Mouse (Mus musculus): Measurements from ENCODE around the gene Cdkal1.

- TF ChIP-seq CTCF (IDR thresholded peaks at IDR 0.05; ENCODE audit: borderline replicate concordance, control insufficient read depth, extremely low read depth, insufficient read depth, low read length, poor library complexity): no peak
- no peak for TF ChIP-seq POLR2A (IDR thresholded peaks at IDR 0.05; ENCODE audit: control insufficient read depth, extremely low read depth, insufficient read depth, low read length, poor library complexity)
Measured at GRCm38 (mm10) chr13:29490341-29490740, 365.1 kb downstream of the Cdkal1 start.

Measured in thymus, adult 2 months (tissue).